Mouse (Mus musculus) liver, adult 2 months (tissue): ENCODE measurements around the gene Golt1a.

Experiments used
- CTCF ChIP-seq: fragments of 200-500 bp; IDR thresholded peaks from 2 replicates; pipeline ENCODE4 v1.5.1; 2011; ENCODE audit warnings: low read depth, low read length, control low read depth
- POLR2A ChIP-seq: fragments of 200-500 bp; IDR thresholded peaks from 2 replicates; pipeline ENCODE4 v1.6.1; 2011; ENCODE audit warnings: low read length, control low read depth; ENCODE audit not compliant: insufficient read depth; ENCODE audit errors: extremely low read depth

DNA sequence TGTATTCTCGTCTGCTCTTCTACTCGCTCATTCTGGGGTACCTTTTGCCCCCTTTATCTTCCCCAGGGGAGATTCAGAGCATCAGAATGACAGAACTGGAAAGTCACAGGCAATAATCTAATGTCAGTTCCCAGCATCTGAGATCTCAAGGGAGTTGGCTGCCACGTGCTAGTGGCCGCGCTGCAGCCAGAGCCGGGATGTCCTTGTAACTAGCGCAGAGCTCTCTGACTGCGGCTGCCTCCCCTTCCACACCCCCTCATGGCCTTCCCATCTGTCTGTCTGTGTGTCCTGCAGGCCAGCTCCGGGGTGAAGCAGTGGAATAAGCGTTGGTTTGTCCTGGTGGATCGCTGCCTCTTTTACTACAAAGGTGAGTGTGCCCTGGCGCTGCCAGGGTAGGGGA is 45.2 kb upstream of the Golt1a start:
- TF ChIP-seq CTCF (no peak), POLR2A (no peak)
